Mouse (Mus musculus): ENCODE data around the gene Slc16a12.

Slc16a12 gene

DNA sequence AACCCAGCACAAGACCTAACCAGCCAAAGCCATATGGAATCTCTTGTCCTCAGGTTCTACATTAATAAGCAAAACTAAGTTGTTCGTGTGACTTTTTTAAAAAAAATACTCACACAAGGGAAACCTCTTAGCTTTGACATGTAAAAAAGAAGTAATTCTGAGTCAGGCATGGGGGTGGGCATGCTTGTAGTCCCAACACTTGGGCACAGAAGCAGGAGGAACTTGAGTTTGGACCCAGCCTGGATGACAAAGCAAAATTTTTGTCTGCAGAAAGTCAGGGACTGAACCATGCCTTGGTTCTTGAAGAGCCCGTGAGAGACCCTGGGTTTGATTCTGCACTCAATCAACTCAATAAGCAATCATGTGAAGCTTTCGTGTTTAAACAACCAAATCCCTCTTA is 17.6 kb downstream of the Slc16a12 start:
- in situ Hi-C loops (cut with MseI, MboI) = no loop called here

DNA sequence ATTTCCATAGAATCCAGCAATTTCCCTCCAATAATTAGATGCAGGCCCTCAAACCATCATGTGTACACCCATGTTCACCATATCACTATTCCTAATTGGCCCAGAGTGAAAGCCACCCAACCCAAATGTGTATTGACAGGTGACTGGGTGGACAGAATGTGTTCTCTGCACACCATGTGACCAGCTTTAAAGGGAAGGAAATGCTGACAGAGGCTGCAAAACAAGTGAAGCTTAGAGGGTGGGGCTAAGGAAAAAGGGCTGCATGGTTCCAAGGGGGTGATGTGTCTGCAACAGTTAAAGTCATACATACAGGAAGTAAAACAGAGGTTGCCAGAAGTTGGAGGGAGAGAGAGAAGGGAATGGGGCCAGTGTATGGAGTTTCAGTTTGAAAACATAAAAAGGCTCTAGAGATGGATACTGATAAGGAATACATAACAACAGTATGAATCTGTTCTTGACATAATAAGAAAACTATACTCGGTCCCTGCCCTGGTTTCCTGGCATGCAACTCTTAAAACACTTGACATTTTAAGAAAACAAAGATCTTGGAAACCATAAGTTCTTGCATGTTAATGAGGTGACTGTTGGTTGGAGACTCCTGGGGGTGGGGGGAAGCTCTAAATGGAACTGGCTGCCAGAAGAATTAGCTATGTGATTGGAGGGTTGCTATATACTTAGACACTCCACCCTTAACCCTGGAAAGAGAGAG is 20.7 kb downstream of the Slc16a12 start:
- in situ Hi-C loops (cut with MseI, MboI) = no loop called here

DNA sequence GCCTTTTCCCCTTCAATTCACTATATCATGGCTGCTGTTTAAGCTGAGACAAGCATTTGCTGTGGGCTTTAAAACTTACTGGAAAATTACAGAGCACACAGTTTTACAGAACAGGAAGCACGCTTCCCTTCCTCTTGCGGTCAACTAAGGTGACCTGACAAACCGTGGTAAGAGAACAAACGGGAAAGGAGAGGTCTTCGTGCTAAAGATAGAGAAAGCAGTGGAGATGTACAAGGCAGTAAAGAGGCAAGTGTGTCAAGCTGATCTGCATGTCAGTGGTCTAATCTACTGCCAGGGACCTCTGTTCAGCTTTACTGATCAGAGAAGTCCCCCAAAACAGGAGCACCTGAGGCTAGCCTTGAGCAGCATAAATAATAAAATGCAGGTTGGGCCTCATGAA is 21.7 kb downstream of the Slc16a12 start:
- in situ Hi-C loops (cut with MseI, MboI) = no loop called here

DNA sequence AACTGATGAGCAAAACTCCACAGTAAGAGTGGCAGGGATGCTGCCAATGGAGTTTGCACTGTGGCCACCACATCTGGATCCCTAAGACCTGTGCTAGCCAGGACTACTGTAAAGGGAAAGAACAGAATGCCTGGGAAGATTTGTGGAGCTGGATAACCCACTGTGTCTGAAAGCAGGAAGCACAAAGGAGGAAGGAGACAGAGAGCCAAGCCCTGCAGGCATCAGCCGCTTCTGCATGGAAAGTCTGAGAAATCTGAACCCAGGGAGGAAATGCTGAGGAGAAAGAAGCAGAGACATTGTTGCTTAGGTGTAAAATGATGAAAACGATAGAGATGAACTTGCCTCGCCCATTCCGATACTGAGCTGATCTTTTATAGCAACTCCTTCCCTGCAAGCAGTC is 22.5 kb downstream of the Slc16a12 start:
- in situ Hi-C loops (cut with MseI, MboI) = no loop called here

DNA sequence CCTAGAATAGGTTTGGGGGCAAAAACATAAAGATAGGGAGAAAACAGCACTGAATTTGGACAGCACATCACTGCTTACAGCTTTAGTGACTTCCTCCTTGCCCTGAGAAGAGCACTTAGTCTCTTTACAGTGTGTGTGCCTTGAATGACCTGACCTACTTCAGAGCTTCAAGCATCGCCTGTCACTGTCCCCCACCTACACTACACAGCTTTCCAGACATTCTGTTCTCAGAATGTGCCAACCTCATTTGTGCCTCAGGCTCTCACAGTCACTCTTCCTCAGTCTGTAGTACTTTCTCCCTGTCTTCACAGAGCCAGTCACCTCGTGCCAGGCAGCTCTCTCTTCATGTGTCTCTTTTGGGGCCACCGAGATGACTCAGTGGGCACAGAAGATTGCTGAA is 24.5 kb downstream of the Slc16a12 start:
- in situ Hi-C loops (cut with MseI, MboI) = no loop called here

DNA sequence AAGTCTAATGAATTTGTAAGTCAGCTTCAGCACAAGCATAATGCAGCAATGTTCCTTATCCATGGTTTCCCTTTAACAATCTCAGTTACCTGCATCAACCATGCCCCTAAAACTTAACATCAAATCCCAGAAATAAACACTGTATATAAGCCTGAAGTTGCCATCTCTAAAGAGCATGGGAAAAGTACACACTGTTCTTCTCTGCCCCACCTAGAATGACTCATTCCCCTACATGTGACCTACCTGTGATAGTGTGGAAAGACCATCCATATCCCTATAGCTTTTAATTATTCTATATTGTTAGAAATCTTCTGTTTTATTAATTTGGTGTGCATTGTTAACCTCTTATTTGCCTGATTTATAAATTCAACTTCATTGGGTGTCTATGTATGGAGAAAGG is 27.0 kb downstream of the Slc16a12 start:
- in situ Hi-C loops (cut with MseI, MboI) = no loop called here

- in situ Hi-C loops (cut with MseI, MboI) = no loop called here
Measured at GRCm38 (mm10) chr19:34718963-34719362, 28.1 kb downstream of the Slc16a12 start.

DNA sequence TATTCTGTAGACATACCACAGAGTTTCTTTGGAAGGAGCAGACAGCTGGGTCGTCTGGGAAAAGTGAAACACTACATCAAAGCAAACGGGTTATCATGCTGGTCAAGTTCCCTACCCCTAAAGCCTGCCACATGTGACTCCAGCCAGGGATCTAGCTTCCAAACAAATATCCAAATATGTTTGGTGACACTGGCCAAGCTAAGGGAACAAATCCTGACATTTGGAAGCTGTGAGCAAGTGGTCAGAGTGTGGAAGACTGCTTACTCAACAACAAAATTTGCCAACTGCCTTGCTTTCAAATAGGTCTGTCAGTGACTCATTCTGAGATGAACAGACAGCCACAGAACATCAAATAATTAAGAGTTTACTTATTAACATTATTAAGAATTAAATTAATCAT is 28.6 kb downstream of the Slc16a12 start:
- in situ Hi-C loops (cut with MseI, MboI) = no loop called here

- in situ Hi-C loops (cut with MseI, MboI) = no loop called here
Measured at GRCm38 (mm10) chr19:34715895-34716294, 31.2 kb downstream of the Slc16a12 start.

DNA sequence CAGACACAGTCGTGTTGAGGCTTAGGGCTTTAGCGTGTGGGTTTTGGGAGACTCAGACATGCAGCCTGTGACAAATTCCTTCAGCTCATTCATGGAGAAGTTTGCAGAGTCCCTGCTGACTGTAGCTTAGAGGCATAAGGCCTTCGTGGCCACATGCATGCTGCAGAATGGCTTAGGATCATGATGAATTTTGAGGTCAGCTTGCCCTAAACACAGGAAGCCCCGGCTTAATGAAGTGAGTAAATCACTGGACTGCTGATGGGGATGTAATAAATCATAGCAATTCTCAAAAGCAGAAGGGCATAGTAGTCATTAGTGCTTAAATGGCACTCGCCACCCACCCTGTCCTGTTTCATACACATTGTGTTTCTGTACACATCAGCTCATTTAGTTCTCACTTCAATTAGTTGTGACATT is 32.8 kb downstream of the Slc16a12 start:
- in situ Hi-C loops (cut with MseI, MboI) = no loop called here

DNA sequence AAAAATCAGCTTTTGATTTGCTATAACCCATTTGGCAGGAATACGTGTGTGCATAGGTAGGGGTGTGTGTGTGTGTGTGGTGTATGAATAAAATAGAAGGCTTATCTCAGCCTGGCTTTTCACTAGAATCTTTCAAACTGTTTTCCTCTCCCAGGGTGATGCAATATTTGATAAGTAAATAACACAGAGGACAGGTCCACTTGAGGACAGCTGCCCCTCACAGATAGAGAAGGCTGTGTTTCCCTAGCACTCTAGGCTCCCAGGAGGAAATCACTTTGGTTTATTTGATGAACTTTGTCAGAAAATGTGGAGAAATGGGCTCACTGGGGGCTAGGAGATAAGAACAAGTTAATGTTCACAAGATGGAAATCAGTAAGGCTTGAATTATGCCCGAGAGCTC is 35.0 kb downstream of the Slc16a12 start:
- in situ Hi-C loops (cut with MseI, MboI) = no loop called here

DNA sequence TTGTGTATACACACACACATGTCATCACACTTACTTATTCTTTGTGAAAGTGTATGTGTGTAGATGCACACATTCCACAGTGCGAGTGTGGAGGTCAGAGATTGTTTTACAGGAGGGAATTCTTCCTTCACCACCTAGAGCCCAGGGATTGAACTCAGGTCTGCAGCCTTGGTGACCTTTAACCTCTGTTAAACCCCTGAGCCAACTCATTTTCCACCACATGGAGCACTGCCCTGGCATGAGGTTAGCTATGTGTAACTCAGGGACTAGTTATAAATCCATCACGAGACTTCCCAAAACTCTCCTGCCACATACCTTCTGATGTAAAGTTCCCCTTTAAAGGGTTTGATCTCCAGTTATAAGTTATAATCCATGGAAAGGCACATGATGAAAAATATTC is 38.9 kb downstream of the Slc16a12 start:
- in situ Hi-C loops (cut with MseI, MboI) = no loop called here

GRCm38 (mm10) chr19:34707571-34707970 is 39.5 kb downstream of the Slc16a12 start:
- in situ Hi-C loops (cut with MseI, MboI) = no loop called here

- in situ Hi-C loops (cut with MseI, MboI) = no loop called here
Measured at GRCm38 (mm10) chr19:34706261-34706660, 40.8 kb downstream of the Slc16a12 start.

- in situ Hi-C loops (cut with MseI, MboI) = no loop called here
Measured at GRCm38 (mm10) chr19:34705141-34705540, 41.9 kb downstream of the Slc16a12 start.

GRCm38 (mm10) chr19:34699300-34699699 is 47.8 kb downstream of the Slc16a12 start:
- in situ Hi-C loops (cut with MseI, MboI) = no loop called here

DNA sequence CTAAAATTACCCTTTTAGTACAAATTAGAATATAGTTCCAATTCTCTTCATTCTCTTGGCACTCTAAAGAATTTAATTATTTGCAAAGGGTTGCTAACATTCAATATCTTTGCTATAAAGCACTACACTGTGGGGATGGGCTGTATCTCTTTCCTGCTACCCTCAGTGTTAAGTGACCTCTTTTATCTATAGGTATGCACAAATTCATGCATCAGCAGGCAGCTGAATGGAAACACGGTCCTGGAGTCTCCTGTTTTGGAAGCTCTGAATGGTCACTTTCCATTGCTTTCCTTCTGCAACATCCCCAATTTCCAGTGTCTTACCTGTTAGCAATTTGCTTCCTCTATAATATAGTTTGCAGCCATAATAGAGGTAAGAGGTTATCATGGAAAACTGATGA is 48.2 kb downstream of the Slc16a12 start:
- in situ Hi-C loops (cut with MseI, MboI) = no loop called here

DNA sequence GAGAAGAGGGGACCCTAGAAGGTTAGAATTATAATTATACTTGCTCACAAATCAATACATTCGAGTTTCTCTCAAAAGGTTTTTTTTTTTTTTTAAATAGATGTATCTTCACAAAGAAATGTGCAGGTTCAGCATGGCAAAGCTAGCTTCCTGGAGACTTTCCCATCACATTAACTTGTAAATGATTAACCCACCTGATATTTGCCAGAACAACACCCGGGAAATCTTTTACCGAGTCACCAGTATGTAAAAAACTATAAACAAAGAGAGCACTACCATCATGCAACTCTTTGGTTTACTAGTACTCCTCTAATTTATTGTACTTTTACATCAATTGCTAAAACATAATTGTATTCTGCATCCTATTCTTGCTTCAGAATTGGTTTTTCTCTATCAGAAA is 48.7 kb downstream of the Slc16a12 start:
- in situ Hi-C loops (cut with MseI, MboI) = no loop called here

GRCm38 (mm10) chr19:34697461-34697860 is 49.6 kb downstream of the Slc16a12 start:
- in situ Hi-C loops (cut with MseI, MboI) = no loop called here

DNA sequence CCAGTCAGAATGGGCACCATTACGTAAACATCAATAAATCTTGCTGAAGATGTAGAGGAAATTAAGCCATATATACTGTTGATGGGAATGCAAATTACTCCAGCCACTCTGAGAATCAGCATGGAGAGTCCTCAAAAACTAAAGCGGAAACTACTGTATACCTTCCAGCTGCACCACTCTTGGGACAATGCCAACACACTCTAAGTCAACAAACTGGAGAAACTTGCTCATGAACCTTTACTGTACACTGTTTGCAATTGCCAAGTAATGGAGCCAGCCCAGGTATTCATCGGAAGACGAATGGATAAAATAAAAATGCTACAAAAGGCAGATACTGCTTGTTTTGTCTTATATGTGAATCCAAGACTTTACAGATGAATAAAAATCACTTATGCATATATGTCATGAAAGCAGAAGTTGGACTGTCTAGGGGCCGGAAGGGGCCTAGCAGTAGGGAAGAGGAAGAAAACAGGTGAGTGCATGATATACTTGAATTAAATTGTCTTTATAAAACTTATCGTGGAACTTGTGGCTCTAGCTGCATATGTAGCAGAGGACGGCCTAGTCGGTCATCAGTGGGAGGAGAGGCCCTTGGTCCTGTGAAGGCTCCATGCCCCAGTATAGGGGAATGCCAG is 50.6 kb downstream of the Slc16a12 start:
- in situ Hi-C loops (cut with MseI, MboI) = no loop called here

DNA sequence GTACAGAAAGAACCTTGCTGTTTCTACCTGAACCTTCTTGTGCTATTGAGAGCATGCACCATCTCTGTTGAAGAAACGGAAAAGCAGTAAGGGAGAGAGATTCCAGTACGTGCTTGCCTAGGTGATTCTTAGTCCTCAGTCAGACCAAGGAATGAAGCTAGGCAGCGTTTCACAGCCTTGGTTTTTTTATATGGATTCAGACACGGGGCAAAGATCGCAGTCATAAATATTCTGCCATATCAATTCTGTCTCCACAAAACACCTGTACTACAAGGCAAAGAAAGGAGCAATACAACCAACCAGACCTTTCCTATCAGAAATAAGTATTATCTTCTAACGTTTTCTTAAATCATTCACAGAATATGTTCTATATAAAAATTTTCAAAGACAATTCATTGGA is 55.7 kb downstream of the Slc16a12 start:
- in situ Hi-C loops (cut with MseI, MboI) = no loop called here

DNA sequence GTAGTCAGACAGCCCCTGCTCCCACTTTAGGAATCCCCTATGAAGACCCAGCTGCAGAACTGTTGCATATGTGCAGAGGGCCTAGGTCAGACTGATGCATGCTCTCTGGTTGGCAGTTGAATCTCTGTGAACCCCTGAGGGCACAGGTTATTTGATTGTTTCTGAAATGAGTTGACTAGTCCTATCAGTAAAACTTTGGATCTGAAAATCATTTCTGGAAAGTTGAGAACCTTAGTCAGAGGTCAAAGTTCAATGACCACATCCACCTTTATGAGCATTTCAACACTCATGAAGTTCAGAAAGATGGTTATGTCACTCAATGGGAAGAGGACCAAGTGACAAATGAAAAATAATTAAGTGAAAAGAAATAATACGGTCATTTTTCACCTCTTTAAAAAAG is 61.6 kb downstream of the Slc16a12 start:
- in situ Hi-C loops (cut with MseI, MboI) = no loop called here

GRCm38 (mm10) chr19:34684857-34685256 is 62.2 kb downstream of the Slc16a12 start:
- in situ Hi-C loops (cut with MseI, MboI) = no loop called here

- in situ Hi-C loops (cut with MseI, MboI) = no loop called here
Measured at GRCm38 (mm10) chr19:34678428-34678827, 68.7 kb downstream of the Slc16a12 start.
